Mouse (Mus musculus): ENCODE data around the gene Socs1. TPM values are rescaled to one million over a fixed set of nuclear protein-coding genes. Genes with fewer than 3 reads are reported as not detected.

The Socs1 gene
- polyA plus RNA-seq, 1 experiment, result 4.8 TPM

- Histone ChIP-seq H3K4me1 (ENCODE audit: control insufficient read depth, insufficient read depth, low read length) (peaks cover 6% of the 10 kb centered on the region), H3K4me3 (replicated peaks; ENCODE audit: control insufficient read depth, low read depth, low read length) (peak overlapping the region; percentile 94), H3K27ac (ENCODE audit: control insufficient read depth, insufficient read depth, low read depth, low read length, poor library complexity) (peak overlapping the region; percentile 63)
- WGBS, result 3% methylated on average over 81 of the region's 81 CpGs
- 0 out of 2 replicates have a peak, but pooled peaks have one; percentile 23 for TF ChIP-seq POLR2A (IDR thresholded peaks at IDR 0.05; ENCODE audit: borderline replicate concordance, control insufficient read depth, low read depth, low read length)
- no peak for TF ChIP-seq CTCF (IDR thresholded peaks at IDR 0.05; ENCODE audit: control insufficient read depth, insufficient read depth, low read length)
These were observed 1.2 kb downstream of the Socs1 start for GRCm38 (mm10) chr16:10783883-10784792.

DNA sequence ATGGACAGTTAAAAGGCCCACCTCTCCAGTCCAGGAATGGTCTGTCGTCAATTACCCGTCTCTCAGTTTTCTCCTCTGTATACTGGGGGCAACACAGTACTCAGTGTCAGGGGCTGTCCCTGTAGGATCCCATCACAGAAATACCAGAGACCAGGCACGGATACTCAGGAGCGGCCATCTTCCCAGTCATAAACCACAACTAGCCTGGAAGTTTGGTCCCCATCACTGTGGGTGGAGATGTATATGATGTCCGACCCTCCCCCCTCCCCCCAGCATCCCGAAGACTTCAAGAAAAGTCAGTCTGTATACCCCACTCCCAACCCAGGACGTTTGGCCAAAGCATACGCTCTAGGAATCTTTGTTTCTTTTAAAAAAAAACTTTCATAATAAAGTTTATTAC lies 1.9 kb downstream of the Socs1 start:
- no peak overlapping the region for H3K4me3 ChIP-seq (replicated peaks; ENCODE audit: control insufficient read depth, low read depth, low read length)
- TF ChIP-seq POLR2A (IDR thresholded peaks at IDR 0.05; ENCODE audit: borderline replicate concordance, control insufficient read depth, low read depth, low read length) (no peak), CTCF (IDR thresholded peaks at IDR 0.05; ENCODE audit: control insufficient read depth, insufficient read depth, low read length) (no peak)
- WGBS, result 49% methylated on average over 8 of the region's 8 CpGs
- H3K27ac ChIP-seq (ENCODE audit: control insufficient read depth, insufficient read depth, low read depth, low read length, poor library complexity), result no peak overlapping the region
- H3K4me1 ChIP-seq (ENCODE audit: control insufficient read depth, insufficient read depth, low read length), result peaks cover 6% of the 10 kb centered on the region

DNA sequence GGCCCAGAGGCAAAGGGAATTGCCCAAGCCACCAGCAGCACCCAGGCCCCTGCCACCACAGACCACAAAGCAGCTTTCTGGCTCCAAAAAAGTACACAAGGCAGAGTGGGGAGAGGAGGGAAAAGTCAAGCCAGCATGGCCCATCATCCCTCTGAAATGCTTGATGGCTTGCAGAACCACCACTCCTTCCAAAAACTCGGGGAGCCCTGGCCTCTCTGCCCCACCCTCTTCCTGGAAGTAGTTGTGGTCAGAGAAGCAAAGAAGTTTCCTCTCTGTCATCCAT lies 2.2 kb downstream of the Socs1 start:
- peaks cover 6% of the 10 kb centered on the region for H3K4me1 ChIP-seq (ENCODE audit: control insufficient read depth, insufficient read depth, low read length)
- 0% methylated on average over 1 of the region's 1 CpGs for WGBS
- no peak for TF ChIP-seq CTCF (IDR thresholded peaks at IDR 0.05; ENCODE audit: control insufficient read depth, insufficient read depth, low read length)
- no peak for TF ChIP-seq POLR2A (IDR thresholded peaks at IDR 0.05; ENCODE audit: borderline replicate concordance, control insufficient read depth, low read depth, low read length)
- H3K27ac ChIP-seq (ENCODE audit: control insufficient read depth, insufficient read depth, low read depth, low read length, poor library complexity), result peak overlapping the region; percentile 34; the same call in 1 of the 2 replicates
- H3K4me3 ChIP-seq (replicated peaks; ENCODE audit: control insufficient read depth, low read depth, low read length), result no peak overlapping the region

DNA sequence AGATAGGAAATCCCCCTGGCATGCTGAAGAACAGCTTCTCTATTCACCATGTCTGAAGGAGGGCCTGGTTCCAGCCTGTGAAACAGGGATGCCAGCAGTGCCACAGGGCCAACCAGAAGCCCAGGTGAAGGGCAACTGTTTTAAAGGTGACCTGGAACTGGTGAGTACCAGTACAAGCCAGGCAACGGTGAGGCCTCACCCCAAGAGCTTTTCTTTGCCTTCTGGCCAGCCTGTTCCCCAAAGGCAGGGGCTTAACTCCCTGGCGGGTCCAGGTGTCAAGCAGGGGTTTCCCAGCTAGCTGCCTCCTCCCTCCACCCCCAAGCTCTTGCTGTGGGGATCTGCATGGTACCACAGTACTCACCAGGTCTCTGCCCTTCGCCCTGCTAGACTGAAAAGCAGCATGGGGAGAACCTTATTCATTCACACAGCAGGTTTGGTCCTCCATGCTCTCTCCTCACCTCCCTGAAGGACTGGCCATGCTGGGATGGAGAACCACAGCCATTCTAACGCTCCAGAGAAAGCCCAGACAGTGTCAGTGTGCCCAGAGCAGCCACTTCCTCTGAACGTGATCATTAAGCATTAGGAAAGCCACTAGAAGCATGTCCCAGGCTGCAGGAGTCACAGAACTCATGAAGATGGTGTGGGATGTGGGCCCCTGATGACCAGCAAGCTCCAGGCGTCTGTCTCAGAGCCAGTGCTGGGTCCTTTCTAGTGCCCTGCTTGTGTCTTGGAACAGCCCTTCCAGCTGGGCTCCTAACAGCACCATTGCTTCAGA lies 2.8 kb downstream of the Socs1 start:
- 32% methylated on average over 6 of the region's 6 CpGs for WGBS
- Histone ChIP-seq H3K4me3 (replicated peaks; ENCODE audit: control insufficient read depth, low read depth, low read length) (no peak overlapping the region), H3K27ac (ENCODE audit: control insufficient read depth, insufficient read depth, low read depth, low read length, poor library complexity) (peak overlapping the region; percentile 34; the same call in 1 of the 2 replicates), H3K4me1 (ENCODE audit: control insufficient read depth, insufficient read depth, low read length) (peaks cover 6% of the 10 kb centered on the region)
- TF ChIP-seq POLR2A (IDR thresholded peaks at IDR 0.05; ENCODE audit: borderline replicate concordance, control insufficient read depth, low read depth, low read length) (no peak), CTCF (IDR thresholded peaks at IDR 0.05; ENCODE audit: control insufficient read depth, insufficient read depth, low read length) (no peak)

DNA sequence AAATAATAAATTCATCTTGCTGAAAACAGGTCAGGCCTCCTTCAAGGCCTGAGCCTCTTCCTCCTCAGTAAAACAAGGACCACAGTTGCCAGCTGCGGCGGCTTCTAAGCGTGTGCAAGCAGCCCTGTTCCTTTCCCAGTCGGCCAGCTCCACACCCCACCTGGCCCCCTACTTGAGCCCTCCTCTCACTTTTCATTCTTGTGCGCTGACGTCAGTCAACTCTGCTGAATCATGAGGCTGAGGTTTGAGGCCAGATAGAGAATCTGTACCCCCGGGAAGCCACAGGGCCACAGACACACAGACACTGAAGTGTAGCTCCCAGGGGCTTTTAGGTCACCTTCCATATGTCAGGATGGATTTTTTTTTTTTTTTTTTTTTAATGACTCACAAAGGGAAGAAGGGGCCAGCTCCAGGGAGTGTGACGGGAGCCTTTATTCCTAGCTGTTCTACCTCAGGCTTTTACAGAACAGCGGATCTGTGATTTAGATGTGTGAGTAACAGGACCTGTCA lies 3.4 kb downstream of the Socs1 start:
- 61% methylated on average over 9 of the region's 9 CpGs for WGBS
- Histone ChIP-seq H3K4me1 (ENCODE audit: control insufficient read depth, insufficient read depth, low read length) (peaks cover 3% of the 10 kb centered on the region), H3K4me3 (replicated peaks; ENCODE audit: control insufficient read depth, low read depth, low read length) (no peak overlapping the region), H3K27ac (ENCODE audit: control insufficient read depth, insufficient read depth, low read depth, low read length, poor library complexity) (no peak overlapping the region)
- TF ChIP-seq CTCF (IDR thresholded peaks at IDR 0.05; ENCODE audit: control insufficient read depth, insufficient read depth, low read length), result no peak
- TF ChIP-seq POLR2A (IDR thresholded peaks at IDR 0.05; ENCODE audit: borderline replicate concordance, control insufficient read depth, low read depth, low read length), result no peak

DNA sequence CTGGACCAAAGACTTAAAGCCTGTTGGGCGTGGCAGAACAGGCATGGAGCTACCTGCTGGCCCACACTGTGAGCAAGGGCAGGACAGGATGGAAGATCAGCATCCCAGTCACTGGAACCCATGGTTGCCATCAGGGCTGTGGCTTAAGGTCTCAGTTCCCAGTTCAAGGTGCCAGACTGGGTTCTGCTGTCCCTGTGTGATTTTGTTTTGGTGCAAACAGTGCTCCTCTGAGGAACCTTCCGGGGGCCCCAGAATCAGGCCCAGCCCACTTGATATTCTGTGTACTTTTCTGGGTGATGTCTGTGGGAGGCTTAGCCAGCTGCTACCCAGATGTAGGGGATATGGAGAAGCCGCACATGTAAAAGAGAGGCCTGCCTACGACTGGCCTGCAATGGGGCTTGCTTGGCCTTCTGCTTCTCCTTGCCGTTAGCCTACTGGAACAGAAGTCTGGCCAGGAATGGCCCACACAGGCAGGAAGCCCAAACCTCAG lies 4.7 kb downstream of the Socs1 start:
- Histone ChIP-seq H3K27ac (ENCODE audit: control insufficient read depth, insufficient read depth, low read depth, low read length, poor library complexity) (no peak overlapping the region), H3K4me1 (ENCODE audit: control insufficient read depth, insufficient read depth, low read length) (peaks cover 3% of the 10 kb centered on the region), H3K4me3 (replicated peaks; ENCODE audit: control insufficient read depth, low read depth, low read length) (no peak overlapping the region)
- TF ChIP-seq CTCF (IDR thresholded peaks at IDR 0.05; ENCODE audit: control insufficient read depth, insufficient read depth, low read length) (no peak), POLR2A (IDR thresholded peaks at IDR 0.05; ENCODE audit: borderline replicate concordance, control insufficient read depth, low read depth, low read length) (no peak)
- 74% methylated on average over 5 of the region's 5 CpGs for WGBS

GRCm38 (mm10) chr16:10777579-10778160 lies 7.7 kb downstream of the Socs1 start:
- peaks cover 2% of the 10 kb centered on the region for H3K4me1 ChIP-seq (ENCODE audit: control insufficient read depth, insufficient read depth, low read length)
- TF ChIP-seq POLR2A (IDR thresholded peaks at IDR 0.05; ENCODE audit: borderline replicate concordance, control insufficient read depth, low read depth, low read length), result no peak
- TF ChIP-seq CTCF (IDR thresholded peaks at IDR 0.05; ENCODE audit: control insufficient read depth, insufficient read depth, low read length), result no peak
- no peak overlapping the region for H3K27ac ChIP-seq (ENCODE audit: control insufficient read depth, insufficient read depth, low read depth, low read length, poor library complexity)
- H3K4me3 ChIP-seq (replicated peaks; ENCODE audit: control insufficient read depth, low read depth, low read length), result no peak overlapping the region
- WGBS, result 75% methylated on average over 5 of the region's 5 CpGs

DNA sequence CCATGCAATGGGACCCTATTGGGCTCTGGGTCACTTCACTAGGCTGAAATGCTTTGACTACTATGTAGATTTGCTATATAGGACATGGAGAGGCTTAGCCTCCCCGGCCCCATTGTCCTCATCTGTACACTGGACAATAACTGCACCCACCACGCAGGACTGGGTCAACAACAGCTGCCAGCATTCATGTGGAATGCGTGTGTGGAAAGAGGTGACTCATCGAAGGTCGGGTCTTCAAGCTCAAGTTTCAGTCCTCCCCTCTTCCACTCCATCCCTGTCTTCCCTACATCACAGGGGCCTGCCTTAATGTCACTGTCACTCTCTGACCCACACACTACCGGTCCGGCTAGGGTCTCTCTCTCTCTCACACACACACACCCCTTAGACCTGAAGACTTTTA lies 9.0 kb downstream of the Socs1 start:
- 72% methylated on average over 7 of the region's 7 CpGs for WGBS
- Histone ChIP-seq H3K4me3 (replicated peaks; ENCODE audit: control insufficient read depth, low read depth, low read length) (no peak overlapping the region), H3K4me1 (ENCODE audit: control insufficient read depth, insufficient read depth, low read length) (peaks cover 4% of the 10 kb centered on the region), H3K27ac (ENCODE audit: control insufficient read depth, insufficient read depth, low read depth, low read length, poor library complexity) (no peak overlapping the region)
- TF ChIP-seq CTCF (IDR thresholded peaks at IDR 0.05; ENCODE audit: control insufficient read depth, insufficient read depth, low read length) (no peak), POLR2A (IDR thresholded peaks at IDR 0.05; ENCODE audit: borderline replicate concordance, control insufficient read depth, low read depth, low read length) (no peak)

All from bone marrow, adult 2 months (tissue).